Mouse (Mus musculus): ENCODE measurements around the gene Cc2d2b.

Cc2d2b gene

DNA sequence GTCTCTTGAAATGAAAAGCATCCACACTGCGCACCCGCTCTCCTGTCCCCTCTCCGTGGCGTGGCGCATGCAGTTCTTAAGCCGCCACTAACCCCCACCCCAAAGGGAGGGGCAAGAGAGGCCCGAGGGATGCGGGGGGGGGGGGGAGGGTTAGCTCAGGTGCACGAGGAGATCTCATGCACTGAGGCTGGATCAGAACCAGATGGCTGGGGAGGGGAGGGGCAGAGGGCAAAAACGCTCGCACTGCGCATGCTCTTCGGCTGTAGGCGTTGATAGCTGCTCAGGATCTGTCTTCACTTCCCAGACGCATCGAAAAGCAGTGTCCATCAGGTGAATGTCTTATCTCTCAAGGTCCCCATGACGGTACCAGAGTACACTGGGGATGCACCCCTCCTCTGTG is at the start of gene Cc2d2b:
TSS of gene Cc2d2b (plus strand) at position 195 of the 400 bp plus-strand sequence.
- DNase-seq = no peak

DNA sequence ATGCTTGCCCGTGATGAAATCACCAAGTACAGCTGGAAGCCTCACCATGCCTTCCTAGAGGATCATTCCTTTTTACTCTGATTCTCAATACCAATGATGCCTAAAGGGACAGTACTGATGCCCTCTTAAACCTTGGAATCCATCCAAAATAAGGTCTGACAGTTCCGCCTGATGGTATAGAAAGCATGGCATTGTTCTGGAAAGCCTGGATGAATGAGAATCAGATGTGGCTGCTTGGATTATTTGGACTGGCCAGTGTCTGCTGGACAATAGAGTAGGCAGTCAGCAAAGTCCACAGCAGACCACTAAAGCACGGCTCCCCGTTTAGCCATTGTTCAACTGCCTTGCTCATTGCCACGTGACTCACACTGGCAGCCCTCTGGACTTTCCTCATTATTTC is 48.7 kb upstream of the Cc2d2b start:
- no peak for DNase-seq

DNA sequence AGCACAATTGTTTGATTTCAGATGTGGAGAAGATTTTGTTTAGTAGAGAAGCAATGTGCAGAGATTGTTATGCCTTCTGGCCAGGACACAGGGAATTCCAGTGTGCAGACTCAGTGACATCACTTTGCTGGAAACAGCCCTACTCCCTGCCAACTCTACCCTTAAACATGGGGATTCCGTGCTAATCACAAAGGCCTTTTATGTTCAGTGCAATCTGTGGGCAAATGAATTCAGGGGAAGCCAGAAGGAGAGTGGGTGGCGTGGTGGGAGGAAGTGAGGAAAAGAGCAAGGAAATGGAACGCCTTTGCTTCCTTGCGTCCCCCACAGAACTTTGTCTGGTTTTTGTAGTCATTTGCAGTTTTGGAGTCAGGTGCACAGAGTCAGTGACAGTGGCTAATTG is 46.1 kb upstream of the Cc2d2b start:
- no peak for DNase-seq

DNA sequence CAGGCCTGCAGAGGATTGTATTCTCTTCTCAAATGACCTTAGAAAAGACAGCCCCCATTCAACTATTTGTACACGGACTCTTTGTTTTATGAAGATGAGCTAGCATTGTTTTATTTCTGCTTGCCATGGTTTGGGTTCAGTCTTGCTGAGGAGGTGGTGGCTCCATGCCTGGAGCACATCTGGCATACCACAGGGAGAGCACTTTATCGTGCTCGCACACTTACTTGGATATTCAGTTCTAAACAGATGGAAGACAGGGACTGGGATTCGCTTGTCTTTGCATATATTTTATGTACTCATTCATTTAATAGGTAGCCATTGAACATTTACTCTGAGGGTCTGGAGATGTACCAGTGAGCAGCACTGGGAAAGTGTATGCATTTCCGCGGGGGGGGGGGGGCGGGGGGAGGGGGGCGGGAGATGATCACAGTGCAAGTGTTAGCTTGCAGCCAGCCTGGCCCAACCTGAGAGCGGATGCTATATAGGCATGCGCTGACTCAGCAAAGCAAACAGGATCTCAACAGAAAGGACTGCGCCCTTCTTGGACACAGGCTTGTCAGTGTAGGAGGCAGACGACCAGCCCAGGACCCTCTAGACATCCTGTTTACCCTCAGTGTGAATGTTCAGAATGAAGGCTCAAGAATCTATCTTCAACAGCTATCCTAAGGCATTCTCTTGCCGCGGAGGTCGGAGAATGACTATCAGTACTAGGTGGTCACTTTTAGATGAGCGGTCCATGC is 35.5 kb upstream of the Cc2d2b start:
- no peak for DNase-seq

DNA sequence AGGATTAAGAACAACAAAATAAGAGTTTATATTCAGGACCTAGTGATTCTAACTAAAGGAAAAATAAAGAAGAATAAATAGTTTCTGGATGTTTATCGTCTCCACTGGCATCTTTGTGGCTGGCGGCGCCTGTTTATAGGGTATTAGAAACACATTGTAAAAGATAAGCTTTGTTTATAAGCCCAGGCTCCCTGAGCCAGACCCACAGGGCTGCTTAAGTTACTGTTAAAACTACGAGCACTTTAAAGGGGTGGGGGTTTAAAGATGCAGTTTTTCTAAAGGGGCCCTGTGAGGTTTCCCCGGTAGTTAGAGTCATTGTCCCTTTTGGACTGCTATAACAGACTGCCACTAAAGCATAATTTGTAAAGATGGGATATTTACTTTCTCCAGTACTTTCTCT is 33.9 kb upstream of the Cc2d2b start:
- no peak for DNase-seq

DNA sequence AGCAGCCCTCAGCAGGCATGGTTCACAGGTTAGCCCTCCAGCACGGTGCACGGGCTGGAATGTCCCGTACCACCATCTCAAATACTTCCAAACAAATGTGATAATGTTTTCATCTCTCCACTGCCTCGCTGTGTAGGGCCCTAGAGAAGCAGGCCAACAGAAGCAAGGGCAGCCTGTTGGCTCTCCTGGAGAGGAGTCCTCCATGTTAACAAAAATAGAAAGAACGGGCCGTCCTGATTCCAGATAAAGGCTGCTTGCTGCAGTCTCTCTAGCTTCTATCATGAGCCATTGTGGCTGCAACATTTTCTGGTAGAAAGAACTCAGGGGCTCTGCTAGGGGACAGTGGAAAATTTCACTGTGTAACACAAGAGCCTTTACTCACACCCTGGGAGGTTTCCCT is 31.6 kb upstream of the Cc2d2b start:
- DNase-seq = no peak

DNA sequence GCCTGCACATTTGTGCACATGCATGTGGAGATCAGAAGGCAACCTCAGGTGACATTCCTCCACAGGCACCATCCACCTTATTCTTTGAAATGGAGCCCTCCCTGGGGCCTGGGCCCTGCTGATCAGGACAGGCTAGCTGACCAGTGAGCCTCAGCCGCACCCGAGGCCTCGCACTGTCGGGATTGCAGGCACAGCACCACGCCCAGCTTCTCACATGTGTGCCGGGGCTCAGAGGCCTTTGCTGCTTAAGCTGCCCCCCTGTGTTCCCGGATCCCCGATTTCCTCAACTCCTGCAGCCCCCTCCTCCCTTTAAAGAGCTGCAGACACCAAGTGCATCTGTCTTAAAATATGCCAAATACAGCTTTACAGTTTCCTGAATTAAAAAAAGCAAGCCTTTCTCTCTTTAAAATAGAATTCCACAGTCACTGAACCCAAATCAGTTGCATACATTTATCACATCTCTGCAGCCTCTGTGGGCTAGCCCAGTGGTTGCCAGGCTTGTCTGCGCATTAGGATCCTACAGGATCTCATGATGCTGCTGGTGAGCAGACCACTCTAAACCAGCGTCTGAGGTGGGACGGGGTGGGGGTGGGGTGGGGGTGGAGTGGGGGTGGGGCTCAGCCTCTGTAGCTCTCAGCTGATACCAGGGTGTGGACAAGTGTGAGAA is 29.0 kb upstream of the Cc2d2b start:
- DNase-seq = no peak

DNA sequence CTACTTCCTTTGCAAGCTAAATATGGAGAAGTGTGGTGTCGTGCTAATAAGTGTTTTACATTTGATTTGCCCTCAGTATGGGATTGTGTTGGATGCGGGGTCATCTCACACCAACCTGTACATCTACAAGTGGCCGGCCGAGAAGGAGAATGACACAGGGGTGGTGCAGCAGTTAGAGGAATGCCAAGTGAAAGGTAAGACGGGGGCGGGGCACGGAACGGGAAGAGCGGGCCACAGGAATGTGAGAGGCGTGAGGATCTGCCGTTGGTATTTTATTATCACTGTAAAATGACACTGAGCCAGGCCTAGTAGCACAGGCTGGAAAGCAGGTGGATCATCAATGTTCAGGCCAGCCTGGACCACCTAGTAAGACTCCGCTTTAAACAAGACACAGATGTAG is 28.2 kb upstream of the Cc2d2b start:
- no peak for DNase-seq

DNA sequence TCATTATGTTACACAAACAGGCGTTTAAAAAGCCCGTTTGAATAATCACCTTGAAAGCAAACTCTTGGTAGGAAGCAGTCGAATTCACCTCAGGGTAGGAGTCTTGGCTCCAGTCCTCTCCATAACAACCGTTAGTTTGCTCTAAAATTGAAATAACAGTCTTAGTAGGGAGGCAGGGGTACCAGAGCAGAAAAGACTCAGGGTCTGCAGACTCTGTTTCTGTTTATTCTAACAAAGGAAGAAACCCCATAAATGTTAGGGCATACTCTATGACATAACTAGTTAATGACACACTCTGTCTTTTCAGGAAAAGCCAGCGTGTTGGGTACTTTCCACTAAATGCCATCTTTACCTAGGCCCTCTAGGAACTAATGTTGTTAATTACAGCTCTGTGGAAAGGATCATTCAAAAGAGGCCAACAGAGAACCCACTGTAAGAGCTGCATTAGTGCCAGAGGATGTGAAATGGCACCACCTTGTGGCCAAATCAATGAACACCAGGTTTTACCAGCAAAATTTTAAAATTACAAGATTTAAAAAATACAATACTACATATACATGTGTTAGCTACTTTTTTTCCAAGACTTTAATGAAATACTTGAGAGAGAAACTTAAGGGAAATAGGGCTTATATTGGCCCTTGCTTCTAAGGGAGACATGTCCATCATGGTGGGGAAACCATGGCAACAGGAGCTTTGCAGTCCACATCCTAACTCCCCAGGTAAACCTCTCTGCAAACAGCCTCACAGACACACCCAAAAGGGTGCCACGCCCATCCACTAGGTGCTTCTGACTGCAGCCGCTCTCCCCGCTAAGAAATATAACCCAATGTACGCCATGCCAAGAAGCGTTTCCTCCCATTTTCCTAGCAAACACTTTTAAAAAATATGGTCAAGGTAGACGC is 26.2 kb upstream of the Cc2d2b start:
- peak in 1 of 2 experiments; percentile 71 for DNase-seq

DNA sequence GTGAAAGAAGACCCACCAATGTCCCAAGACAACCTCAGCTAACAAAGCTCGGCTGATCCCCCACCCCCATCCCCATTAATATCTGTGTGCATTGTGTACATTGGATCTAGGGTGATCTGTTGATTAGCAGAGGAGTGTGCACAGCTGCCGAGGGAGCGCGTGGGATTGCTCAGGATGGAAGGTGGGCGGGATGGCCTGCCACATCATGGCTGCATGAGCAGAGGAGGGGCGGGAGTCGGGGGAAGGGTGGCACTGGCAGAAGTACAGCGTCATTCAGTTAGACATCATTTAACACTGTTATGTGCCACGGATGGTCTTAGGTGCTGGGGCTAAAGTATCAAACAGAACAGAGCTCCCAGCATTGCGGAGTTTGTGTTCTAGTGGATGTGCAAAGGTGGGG is 25.0 kb upstream of the Cc2d2b start:
- DNase-seq = no peak

DNA sequence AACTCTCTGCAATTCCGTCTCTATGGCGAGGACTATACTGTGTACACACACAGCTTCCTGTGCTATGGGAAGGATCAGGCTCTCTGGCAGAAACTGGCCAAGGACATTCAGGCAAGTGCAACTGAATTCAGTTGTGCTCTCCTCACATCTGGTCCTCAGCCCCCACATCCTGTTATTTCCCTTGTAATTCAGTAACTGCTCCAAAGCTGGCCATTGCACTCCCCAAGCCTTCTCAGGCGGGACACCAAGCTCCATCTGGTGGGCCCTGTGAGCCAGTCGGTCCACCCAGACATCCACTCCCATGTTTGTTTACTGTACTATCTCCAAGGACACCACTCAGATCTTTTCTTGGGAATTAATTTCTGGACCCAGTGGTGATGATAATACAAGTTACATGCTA is 22.4 kb upstream of the Cc2d2b start:
- no peak for DNase-seq

DNA sequence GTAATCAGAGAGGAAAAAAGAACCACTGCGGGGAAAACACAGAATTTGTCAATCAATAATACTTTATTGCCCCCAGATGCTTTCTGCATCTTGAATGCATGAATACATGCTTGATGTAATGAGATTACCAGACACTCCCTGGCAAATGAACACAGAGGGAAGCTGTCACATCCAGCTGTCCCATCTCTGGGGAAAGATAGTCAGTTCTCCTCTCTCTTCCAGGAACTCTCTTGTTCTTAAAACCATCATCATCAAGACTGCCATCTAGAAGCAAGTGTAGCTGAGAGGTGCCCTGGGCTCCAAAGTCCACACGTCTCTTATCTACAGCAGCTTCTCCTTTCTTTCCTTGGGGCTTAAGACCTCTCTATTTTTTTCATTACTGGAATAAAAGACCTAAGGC is 21.9 kb upstream of the Cc2d2b start:
- no peak for DNase-seq

DNA sequence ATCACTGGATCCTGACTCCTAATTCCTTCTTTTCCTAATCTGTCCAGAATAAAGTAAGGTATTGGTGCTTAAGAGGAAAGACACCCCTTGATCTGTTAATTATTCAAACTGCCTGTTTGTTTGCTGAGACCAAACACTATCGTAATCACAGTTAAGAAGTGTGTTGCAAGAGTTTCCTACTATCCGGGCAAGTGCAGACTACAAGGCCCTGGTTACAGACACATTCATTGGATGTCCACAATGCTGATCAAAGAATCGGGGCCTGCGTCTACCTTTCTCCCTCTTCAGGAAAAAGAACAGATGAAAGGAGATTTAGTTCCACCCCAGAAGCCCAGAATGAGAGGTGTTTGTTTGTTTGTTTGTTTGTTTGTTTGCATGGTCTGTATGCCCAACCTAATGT is 20.3 kb upstream of the Cc2d2b start:
- DNase-seq = no peak

DNA sequence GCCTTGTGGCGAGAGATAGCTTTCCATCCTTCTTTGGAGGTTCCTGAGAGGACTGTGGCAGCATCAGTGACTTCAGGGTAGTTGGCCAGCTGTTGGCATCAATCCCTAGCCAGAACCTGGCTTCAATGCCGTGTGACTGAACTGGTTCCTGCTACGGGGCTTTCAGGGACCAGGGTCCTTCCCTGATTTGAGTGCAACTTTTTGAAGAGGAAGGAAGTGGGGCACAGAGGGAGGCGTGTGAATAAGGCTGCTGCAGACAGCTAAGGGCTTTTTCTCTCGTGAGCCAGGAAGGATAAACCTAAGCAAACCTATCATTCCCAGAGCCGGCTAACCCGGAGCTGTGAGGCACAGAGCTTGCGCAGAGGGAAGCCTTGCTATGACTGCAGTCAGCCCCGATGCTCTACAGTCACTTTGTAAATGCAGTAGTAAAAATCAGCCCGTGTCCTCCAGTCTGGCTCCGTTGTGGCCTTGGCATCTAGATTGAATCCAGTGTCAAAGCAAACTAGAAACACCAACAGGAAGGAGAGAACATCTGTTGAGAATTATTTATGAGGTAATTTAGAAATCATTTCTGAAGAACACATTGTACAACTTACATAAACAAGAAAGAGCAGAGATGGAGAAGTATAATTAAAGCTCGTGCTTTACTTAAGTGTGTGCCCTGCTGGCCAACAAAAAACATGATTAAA is 19.7 kb upstream of the Cc2d2b start:
- no peak for DNase-seq

DNA sequence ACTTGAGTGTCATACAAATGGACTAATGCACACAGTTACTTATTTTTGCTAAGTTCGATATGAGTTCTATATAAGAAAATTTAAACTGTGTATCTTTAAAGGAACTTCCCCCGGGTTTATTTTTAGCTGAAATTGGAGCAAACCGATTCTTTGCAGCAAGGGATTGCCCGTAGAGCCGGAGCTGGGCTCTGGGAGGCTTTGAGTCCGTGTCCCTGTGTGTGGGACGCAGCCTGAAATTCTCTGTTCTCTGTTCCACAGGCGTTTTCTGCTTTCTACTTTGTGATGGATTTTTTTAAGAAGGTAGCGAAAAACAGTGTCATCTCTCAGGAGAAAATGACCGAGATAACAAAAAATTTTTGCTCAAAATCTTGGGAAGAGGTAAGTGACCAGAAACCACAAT is 15.1 kb upstream of the Cc2d2b start:
- DNase-seq = no peak

DNA sequence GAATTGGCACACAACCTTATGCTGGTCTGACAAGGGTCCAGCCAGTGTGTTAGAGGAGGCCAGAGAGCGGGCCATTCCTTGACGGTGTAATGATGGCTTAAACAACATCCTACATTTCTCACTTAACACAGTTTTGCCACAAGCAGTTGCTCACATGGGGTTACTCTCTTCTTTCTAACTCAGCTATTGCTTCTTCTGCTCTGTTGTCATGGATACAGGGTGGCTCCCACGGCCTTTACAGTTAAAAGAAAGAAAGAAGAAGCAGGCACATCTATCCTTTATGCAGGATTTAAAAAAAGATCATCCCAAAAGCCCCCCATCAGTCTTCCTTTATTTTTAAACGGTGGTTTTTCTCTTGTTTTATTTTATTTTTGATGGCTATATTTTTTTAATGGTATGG is 14.7 kb upstream of the Cc2d2b start:
- DNase-seq = no peak

DNA sequence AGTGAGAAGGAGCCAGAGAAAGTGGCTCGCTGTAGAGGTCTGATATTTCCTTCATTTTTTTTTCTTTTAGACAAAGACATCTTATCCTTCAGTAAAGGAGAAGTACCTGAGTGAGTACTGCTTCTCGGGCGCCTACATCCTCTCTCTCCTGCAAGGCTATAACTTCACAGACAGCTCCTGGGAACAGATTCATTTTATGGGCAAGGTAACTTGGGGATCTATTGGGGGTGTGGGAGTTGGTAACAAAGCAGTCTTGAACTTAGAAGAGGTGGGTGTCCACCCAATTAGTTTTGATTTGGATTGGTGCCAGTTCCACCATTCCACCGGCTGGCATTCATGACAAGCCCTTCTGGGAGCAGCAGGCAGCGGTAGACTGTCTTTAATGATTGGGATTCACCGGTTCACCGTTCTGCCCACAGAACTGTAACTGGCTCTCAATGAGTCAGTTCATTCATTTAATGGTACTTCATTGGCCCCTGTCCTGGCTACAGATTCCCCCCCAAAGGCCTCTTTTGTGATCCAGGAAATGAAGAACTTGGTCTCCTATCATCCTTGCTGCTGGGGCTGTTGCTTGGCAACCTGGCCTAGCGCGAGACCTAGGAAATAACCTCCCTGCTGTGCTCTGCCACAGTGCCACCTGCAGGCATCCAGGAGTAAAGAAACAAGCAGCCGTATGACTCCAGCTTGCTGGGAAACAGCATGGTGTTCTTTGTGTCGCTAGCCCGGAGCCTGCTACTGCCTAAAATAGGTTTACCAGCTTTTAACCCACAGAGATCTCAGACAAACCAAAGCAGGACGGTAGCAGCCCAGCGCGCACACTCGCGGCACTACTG is 11.7 kb upstream of the Cc2d2b start:
- peak; percentile 59 to 79 for DNase-seq

DNA sequence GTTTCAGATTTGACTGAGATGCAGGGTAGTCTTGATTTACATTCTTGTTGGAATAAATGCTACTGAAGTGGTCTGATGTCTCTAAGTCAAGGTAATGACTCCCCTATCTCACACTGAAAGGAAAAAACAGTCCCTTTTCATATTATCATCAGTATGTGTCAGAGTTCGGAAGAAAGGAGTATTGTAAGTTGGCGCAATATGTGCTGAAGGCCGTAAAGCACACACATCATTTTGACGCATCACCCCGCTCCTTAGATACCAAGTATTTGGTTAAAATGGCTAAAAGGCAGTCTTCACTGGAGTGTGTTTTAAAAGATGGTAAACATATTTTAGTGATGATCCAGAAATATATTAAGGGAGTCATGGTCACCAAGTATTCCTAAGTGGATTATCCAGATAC is 10.9 kb upstream of the Cc2d2b start:
- no peak for DNase-seq

DNA sequence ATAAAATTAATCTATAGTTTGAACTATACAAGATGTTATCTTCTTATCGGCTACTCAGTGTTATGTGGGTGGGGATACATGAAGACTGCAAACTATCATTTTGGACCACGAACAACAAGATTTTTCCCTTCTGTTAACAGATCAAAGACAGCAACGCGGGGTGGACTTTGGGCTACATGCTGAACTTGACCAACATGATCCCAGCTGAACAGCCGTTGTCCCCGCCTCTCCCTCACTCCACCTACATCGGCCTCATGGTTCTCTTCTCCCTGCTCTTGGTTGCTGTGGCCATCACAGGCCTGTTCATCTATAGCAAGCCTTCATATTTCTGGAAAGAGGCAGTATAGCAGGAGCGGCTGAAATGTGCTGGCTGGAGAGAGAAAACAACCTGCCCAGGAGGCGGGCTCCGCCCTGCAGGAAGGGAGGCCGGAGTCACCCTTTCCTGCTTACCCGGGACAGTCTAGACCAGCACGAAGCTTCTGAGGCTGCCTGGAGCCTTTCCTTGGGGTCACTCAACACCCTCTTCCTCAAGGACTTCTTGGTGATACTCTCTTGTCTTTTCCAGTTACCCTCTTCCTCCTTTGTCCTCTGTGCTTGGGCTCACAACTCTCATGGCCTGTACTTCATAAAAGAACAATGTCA is 9.7 kb upstream of the Cc2d2b start:
- DNase-seq = no peak

DNA sequence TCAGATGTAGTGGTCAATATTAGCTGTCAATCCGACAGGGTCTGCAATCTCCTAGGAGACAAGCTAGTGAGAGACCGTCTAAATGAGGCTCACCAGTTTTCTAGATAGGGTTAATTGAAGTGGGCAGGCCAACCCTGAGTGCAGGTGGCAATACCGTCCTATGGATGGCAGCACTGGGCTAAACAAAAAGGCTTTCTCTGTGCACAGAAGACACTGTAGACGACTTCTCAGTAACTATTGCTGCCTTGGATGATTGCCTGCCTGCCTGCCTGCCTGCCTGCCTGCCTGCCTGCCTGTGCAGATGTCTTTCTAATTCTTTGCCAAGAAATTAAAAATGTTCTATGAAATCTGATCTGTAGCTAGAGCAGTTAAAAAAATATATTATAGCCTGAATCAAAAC is 1.9 kb upstream of the Cc2d2b start:
- no peak for DNase-seq

DNA sequence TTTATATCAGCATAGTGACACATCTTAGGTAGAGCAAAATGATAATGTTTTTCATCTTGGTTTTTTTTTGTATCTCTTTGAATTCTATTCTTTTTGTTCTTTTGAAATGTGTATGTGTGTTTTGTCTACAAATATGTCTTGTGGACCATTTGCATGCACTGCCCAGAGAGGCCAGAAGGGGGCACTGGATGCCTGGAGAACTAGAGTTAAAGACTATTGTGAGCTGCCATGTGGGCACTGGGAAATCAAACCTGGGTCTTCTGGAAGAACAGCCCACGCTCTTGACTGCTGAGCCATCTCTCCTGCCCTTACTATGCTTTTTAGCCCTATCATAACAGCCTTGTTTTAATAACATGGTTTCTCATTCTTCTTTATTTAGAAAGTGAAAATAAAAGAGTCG is 5.8 kb downstream of the Cc2d2b start:
- DNase-seq = peak in 1 of 2 experiments; percentile 63

DNA sequence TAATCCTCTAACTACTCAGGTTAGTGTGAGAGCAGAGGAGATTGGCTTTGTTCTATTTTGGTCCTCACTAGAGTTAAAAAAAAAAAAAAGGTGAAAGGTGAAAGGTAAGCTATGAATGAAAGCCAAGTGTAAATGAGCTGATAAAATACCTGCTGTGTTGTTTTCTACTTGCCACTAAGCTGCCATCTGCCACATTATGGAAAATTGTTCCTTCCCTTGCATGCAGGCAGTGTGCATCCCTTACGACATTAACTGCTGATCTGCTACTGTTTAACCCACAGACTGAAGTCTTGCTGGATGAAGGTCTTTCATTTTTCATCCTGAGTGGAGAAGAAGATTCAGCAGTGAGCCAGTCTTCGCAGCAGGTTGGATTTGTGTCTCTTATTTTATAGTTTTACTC is 11.5 kb downstream of the Cc2d2b start:
- DNase-seq = no peak

Measured in kidney, postnatal 25 days (tissue).